Mouse (Mus musculus) CH12.LX (cell line): Measurements from ENCODE around the gene Supt16. TPM values are rescaled to one million over a fixed set of nuclear protein-coding genes. Genes with fewer than 3 reads are reported as not detected.

ENCODE experiments used
- DNase-seq: peaks from one replicate; pipeline ENCODE4 v3.0.0-alpha.2; 2013; ENCODE audit errors: extremely low read depth
- H3K27ac ChIP-seq: 2 replicates; pipeline ENCODE4 v1.5.1; 2012; ENCODE audit warnings: low read depth, mild to moderate bottlenecking, control low read depth, moderate library complexity; ENCODE audit not compliant: insufficient read depth
- H3K27me3 ChIP-seq: replicated peaks from 2 replicates; pipeline ENCODE3; 2012; ENCODE audit warnings: inconsistent platforms
- H3K36me3 ChIP-seq, 2 experiments: replicated peaks in 1 of 2; 2 replicates each; pipeline versions ENCODE3 to v1.6.1; 2012; ENCODE audit warnings: inconsistent platforms in 1 of 2, low read length in 1 of 2, mild to moderate bottlenecking in 1 of 2, mixed read lengths in 1 of 2, moderate library complexity in 1 of 2; ENCODE audit not compliant: control insufficient read depth in 1 of 2, insufficient read depth in 1 of 2
- H3K4me1 ChIP-seq, 2 experiments: 2 replicates each; pipeline ENCODE4 v1.6.1; 2012; ENCODE audit warnings: inconsistent platforms in 1 of 2, moderate library complexity in 1 of 2; ENCODE audit not compliant: insufficient read depth in 2 of 2, control insufficient read depth in 1 of 2
- H3K4me2 ChIP-seq: 2 replicates; pipeline ENCODE4 v1.6.1; 2012; ENCODE audit warnings: low read depth, mild to moderate bottlenecking, control low read depth; ENCODE audit not compliant: poor library complexity, insufficient read depth, severe bottlenecking
- H3K4me3 ChIP-seq, 3 experiments: fragments of 150-350 bp in 1 of 3; sonication (generic) in 1 of 3; replicated peaks in 1 of 3; 2 replicates each; pipeline versions ENCODE3 to v1.5.1; 2011 to 2012; ENCODE audit warnings: low read depth in 2 of 3, low read length in 2 of 3, mild to moderate bottlenecking in 2 of 3, moderate library complexity in 2 of 3, control low read depth in 1 of 3, improper control_type of control experiment in 1 of 3, inconsistent platforms in 1 of 3, mixed read lengths in 1 of 3; ENCODE audit not compliant: poor library complexity in 1 of 3
- H3K79me2 ChIP-seq: replicated peaks from 2 replicates; pipeline ENCODE4 v1.6.1; 2012; ENCODE audit warnings: mild to moderate bottlenecking, moderate library complexity; ENCODE audit not compliant: control insufficient read depth, poor library complexity, insufficient read depth, severe bottlenecking; ENCODE audit errors: extremely low read depth
- H3K9ac ChIP-seq: 2 replicates; pipeline ENCODE4 v1.6.1; 2012; ENCODE audit warnings: low read depth, mild to moderate bottlenecking, control low read depth, moderate library complexity; ENCODE audit not compliant: insufficient read depth
- H3K9me3 ChIP-seq: replicated peaks from 2 replicates; pipeline ENCODE3; 2012; ENCODE audit warnings: low read length, inconsistent platforms, mixed read lengths
- CHD2 ChIP-seq: IDR thresholded peaks from 2 replicates; pipeline ENCODE4 v1.6.1; 2011; ENCODE audit warnings: low read length, improper control_type of control experiment
- CTCF ChIP-seq, 2 experiments: IDR thresholded peaks in 1 of 2; conservative IDR thresholded peaks in 1 of 2; 2 replicates each; pipeline ENCODE4 v1.5.1; 2011 to 2012; ENCODE audit warnings: low read depth in 2 of 2, low read length in 2 of 2, improper control_type of control experiment in 1 of 2, inconsistent platforms in 1 of 2, mild to moderate bottlenecking in 1 of 2, moderate library complexity in 1 of 2
- E2F4 ChIP-seq: IDR thresholded peaks from 2 replicates; pipeline ENCODE4 v1.6.1; 2011; ENCODE audit warnings: low read depth, low read length, improper control_type of control experiment; ENCODE audit not compliant: insufficient replicate concordance
- ELF1 ChIP-seq: IDR thresholded peaks from 2 replicates; pipeline ENCODE4 v1.6.1; 2014; ENCODE audit warnings: low read depth, mild to moderate bottlenecking, inconsistent platforms, low read length, improper control_type of control experiment
- ETS1 ChIP-seq: conservative IDR thresholded peaks from 2 replicates; pipeline ENCODE4 v1.6.1; 2012; ENCODE audit warnings: low read depth, mild to moderate bottlenecking, inconsistent platforms, low read length, improper control_type of control experiment, moderate library complexity
- GABPA ChIP-seq: IDR thresholded peaks from 2 replicates; pipeline ENCODE4 v1.6.1; 2012; ENCODE audit warnings: low read depth, low read length, improper control_type of control experiment, inconsistent platforms; ENCODE audit not compliant: insufficient replicate concordance
- HCFC1 ChIP-seq: IDR thresholded peaks from 2 replicates; pipeline ENCODE4 v1.6.1; 2012; ENCODE audit warnings: low read depth, mild to moderate bottlenecking, inconsistent platforms, low read length, improper control_type of control experiment
- IRF4 ChIP-seq: IDR thresholded peaks from 2 replicates; pipeline ENCODE4 v1.6.1; 2014; ENCODE audit warnings: low read depth, mild to moderate bottlenecking, inconsistent platforms, low read length, improper control_type of control experiment
- KAT2A ChIP-seq: IDR thresholded peaks from 2 replicates; pipeline ENCODE4 v1.6.1; 2012; ENCODE audit warnings: low read length, improper control_type of control experiment, inconsistent platforms; ENCODE audit not compliant: insufficient replicate concordance
- MAFK ChIP-seq: IDR thresholded peaks from 2 replicates; pipeline ENCODE4 v1.6.1; 2011; ENCODE audit warnings: low read length, improper control_type of control experiment; ENCODE audit not compliant: insufficient replicate concordance
- MYC ChIP-seq: IDR thresholded peaks from 2 replicates; pipeline ENCODE4 v1.6.1; 2011; ENCODE audit warnings: low read depth, mild to moderate bottlenecking, improper control_type of control experiment, low read length
- NELFE ChIP-seq: IDR thresholded peaks from 2 replicates; pipeline ENCODE4 v1.6.1; 2011; ENCODE audit warnings: low read depth, low read length, improper control_type of control experiment
- NRF1 ChIP-seq: IDR thresholded peaks from 2 replicates; pipeline ENCODE4 v1.6.1; 2014; ENCODE audit warnings: low read depth, mild to moderate bottlenecking, inconsistent platforms, low read length, improper control_type of control experiment, moderate library complexity
- POLR2A ChIP-seq: IDR thresholded peaks from 2 replicates; pipeline ENCODE4 v1.6.1; 2011; ENCODE audit warnings: low read depth, mild to moderate bottlenecking, improper control_type of control experiment, low read length
- RAD21 ChIP-seq: IDR thresholded peaks from 2 replicates; pipeline ENCODE4 v1.6.1; 2011; ENCODE audit warnings: low read depth, mild to moderate bottlenecking, low read length, improper control_type of control experiment, moderate library complexity
- RCOR1 ChIP-seq: conservative IDR thresholded peaks from 2 replicates; pipeline ENCODE4 v1.6.1; 2012; ENCODE audit warnings: low read depth, mild to moderate bottlenecking, inconsistent platforms, low read length, improper control_type of control experiment
- SIN3A ChIP-seq: IDR thresholded peaks from 2 replicates; pipeline ENCODE4 v1.6.1; 2012; ENCODE audit warnings: low read length, improper control_type of control experiment, inconsistent platforms
- SMC3 ChIP-seq: IDR thresholded peaks from 2 replicates; pipeline ENCODE4 v1.6.1; 2011; ENCODE audit warnings: low read depth, low read length, improper control_type of control experiment
- UBTF ChIP-seq: IDR thresholded peaks from 2 replicates; pipeline ENCODE4 v1.6.1; 2012; ENCODE audit warnings: low read depth, mild to moderate bottlenecking, inconsistent platforms, low read length, improper control_type of control experiment, moderate library complexity
- USF1 ChIP-seq: IDR thresholded peaks from 2 replicates; pipeline ENCODE4 v1.6.1; 2014; ENCODE audit warnings: low read depth, mild to moderate bottlenecking, inconsistent platforms, low read length, improper control_type of control experiment
- ZC3H11A ChIP-seq: IDR thresholded peaks from 2 replicates; pipeline ENCODE4 v1.6.1; 2012; ENCODE audit warnings: low read depth, mild to moderate bottlenecking, inconsistent platforms, low read length, improper control_type of control experiment
- ZMIZ1 ChIP-seq: IDR thresholded peaks from 2 replicates; pipeline ENCODE4 v1.6.1; 2012; ENCODE audit warnings: low read depth, mild to moderate bottlenecking, inconsistent platforms, low read length, improper control_type of control experiment
- ZNF384 ChIP-seq: IDR thresholded peaks from 2 replicates; pipeline ENCODE4 v1.6.1; 2012; ENCODE audit warnings: low read depth, low read length, improper control_type of control experiment, inconsistent platforms
- dilution Hi-C: fragments of 300-500 bp; cut with MboI; formaldehyde crosslinking; loops from 2 replicates; pipeline ENCODE4 v1.14.3; 2020; ENCODE audit warnings: low sequenced_read_pairs; ENCODE audit not compliant: extremely low pct_unique_long_range_greater_than_20kb, extremely low pct_ligation_motif_present
- in situ Hi-C: fragments of 300-500 bp; cut with MboI; formaldehyde crosslinking; loops from 3 replicates; pipeline ENCODE4 v1.14.3; 2019; ENCODE audit warnings: low sequenced_read_pairs, low pct_ligation_motif_present, low pct_unique_long_range_greater_than_20kb, mixed read lengths
- polyA plus RNA-seq: library from polyadenylated mRNA; unstranded; fragments of >175 nt; gene quantifications from 2 replicates; pipeline ENCODE4 v1.2.1, GENCODE M21; 2012; ENCODE audit warnings: low read depth; ENCODE audit not compliant: insufficient read length
- total RNA-seq, 2 experiments: library from RNA; depleted of rRNA; stranded (reverse); fragments of 300-350 nt in 1 of 2; fragments of >200 nt in 1 of 2; gene quantifications; 2 replicates each; pipeline ENCODE4 v1.2.3; 2012 to 2014

The Supt16 gene
- total and polyA plus RNA-seq, 3 experiments = 64.8 to 114 (median 78.6) TPM

DNA sequence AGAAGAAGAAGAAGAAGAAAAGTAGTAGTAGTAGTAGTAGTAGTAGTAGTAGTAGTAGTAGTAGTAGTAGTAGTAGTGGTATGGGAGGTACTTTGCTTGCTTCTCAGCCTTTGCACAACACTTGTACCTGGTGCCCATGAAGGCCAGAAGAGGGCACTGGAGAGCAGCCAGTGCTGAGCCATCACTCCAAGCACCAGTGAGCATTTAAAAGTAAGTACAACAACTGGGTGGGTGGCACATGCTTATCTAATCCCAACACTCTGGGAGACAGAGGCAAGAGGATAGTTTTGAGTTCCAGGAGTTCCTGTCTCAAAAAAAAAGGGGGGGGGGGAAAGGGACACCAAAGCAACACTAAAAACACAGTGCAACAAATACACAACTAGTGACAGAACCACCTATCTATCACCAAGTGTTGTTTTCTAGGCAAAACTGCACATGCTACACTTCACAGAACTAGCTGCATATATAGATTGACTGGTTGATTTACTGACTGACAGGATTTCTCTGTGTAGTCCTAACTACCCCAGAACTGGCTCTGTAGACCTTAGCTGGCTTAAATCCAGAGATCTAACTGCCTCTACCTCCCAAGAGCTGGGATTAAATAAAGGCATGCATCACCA, 6.4 kb downstream of the Supt16 start:
- H3K27ac ChIP-seq = no peak overlapping the region
- peaks cover 2 to 32% of the 10 kb centered on the region in 2 experiments; a peak in 3 of 4 replicates for H3K4me1 ChIP-seq
- dilution Hi-C loops = no loop called here
- H3K9ac ChIP-seq = no peak overlapping the region
- H3K27me3 ChIP-seq = no peaks in the 10 kb centered on the region
- H3K4me3 ChIP-seq = no peak overlapping the region
- no peaks in the 10 kb centered on the region for H3K9me3 ChIP-seq
- TF ChIP-seq GABPA (no peak), SIN3A (no peak), HCFC1 (no peak), RAD21 (peak; percentile 25), NELFE (no peak), MAFK (no peak), ZNF384 (no peak), USF1 (no peak), MYC (no peak), RCOR1 (no peak), ELF1 (no peak), KAT2A (no peak), ZMIZ1 (no peak), SMC3 (peak; percentile 53), NRF1 (no peak), POLR2A (no peak), IRF4 (no peak), ETS1 (no peak), ZC3H11A (no peak), CTCF (conservative IDR thresholded peaks at IDR 0.05 in 1 of 2, IDR thresholded peaks at IDR 0.05 in 1 of 2; ENCODE audit: low read depth in 2 of 2, low read length in 2 of 2) (peak; percentile 53 to 69; a peak in 3 of 4 replicates), UBTF (no peak), CHD2 (no peak), E2F4 (no peak)
- no peak overlapping the region for H3K4me2 ChIP-seq
- peaks cover 87% of the 10 kb centered on the region for H3K79me2 ChIP-seq
- in situ Hi-C loops = loop anchor here (10.0 kb wide), 1 partner anchor 144 kb away; no protein-coding TSS in a partner anchor
- H3K36me3 ChIP-seq = peaks cover 6 to 59% of the 10 kb centered on the region in 2 experiments
- DNase-seq = peak; percentile 70
